10 mouse cellular contexts compared by ENCODE assay signal in the genomic region with DNA sequence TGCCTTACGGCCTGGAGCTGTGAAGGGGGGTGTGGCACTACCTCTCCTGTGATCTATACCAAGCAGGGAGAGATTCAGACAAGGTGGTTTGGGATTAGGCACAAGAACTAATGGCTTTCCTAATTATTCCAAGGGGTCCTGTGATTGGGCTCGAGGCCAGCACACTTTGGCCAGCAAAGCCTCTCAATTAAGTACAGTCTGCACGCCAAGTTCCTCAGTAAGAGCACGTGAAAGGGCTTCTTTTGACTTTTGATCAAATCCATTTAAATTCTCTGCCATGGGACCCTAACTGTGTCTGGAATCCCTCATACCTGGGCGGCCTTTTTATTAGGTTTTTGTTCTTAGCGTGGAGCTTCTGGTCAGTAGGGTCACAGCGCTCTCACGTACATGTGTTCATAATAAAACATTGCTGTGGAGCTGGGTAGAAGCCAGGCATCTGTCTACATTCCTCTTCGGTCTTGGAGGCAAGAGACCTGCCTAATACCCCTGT.
A peak's percentile ranks its signal among the peaks of the same experiment; 100 is the strongest.
DNase-seq lines count a peak whose midpoint lies in the region; ATAC-seq lines count a peak whose summit lies in the region.
"Had no signal": no experiment of that assay in that cellular context is flagged by ENCODE, and none has a peak within 500 bp of the region (broad histone marks: within the 10 kb centered on the region; RNA-seq: fewer than 3 reads in every experiment).

No protein-coding gene starts in this region.

- H3K27me3 ChIP-seq in embryonic facial prominence, embryonic 14.5 days (replicated peaks; ENCODE audit: control insufficient read depth, insufficient read depth, low read length), result no peaks in the 10 kb centered on the region
- H3K27me3 ChIP-seq in neural tube, embryonic 15.5 days (replicated peaks), result no peaks in the 10 kb centered on the region
- H3K27me3 ChIP-seq: liver, embryonic 15.5 days had no signal

- WGBS in embryonic facial prominence, embryonic 14.5 days, result 30% methylated on average over 9 of the region's 9 CpGs
- WGBS in neural tube, embryonic 15.5 days, result 53% methylated on average over 9 of the region's 9 CpGs

- H3K4me2 ChIP-seq in embryonic facial prominence, embryonic 14.5 days (ENCODE audit: low read depth, low read length), result no peak overlapping the region
- peak overlapping the region; percentile 17; the same call in 1 of the 2 replicates for H3K4me2 ChIP-seq in neural tube, embryonic 15.5 days
- H3K4me2 ChIP-seq: liver, embryonic 15.5 days had no signal

- no peaks in the 10 kb centered on the region for H3K36me3 ChIP-seq in embryonic facial prominence, embryonic 14.5 days (ENCODE audit: control insufficient read depth, insufficient read depth, low read length)
- no peaks in the 10 kb centered on the region for H3K36me3 ChIP-seq in neural tube, embryonic 15.5 days
- H3K36me3 ChIP-seq: liver, embryonic 15.5 days had no signal

- ATAC-seq in embryonic facial prominence, embryonic 14.5 days (ENCODE audit: low read depth), result peak; percentile 55; the same call in 1 of the 2 replicates
- ATAC-seq in neural tube, embryonic 15.5 days (ENCODE audit: low FRiP score), result peak; percentile 71

- no peaks in the 10 kb centered on the region for H3K9me3 ChIP-seq in embryonic facial prominence, embryonic 14.5 days (ENCODE audit: control insufficient read depth, low read length)
- H3K9me3 ChIP-seq in neural tube, embryonic 15.5 days (replicated peaks), result no peaks in the 10 kb centered on the region
- H3K9me3 ChIP-seq: liver, embryonic 15.5 days had no signal

- H3K9ac ChIP-seq in embryonic facial prominence, embryonic 14.5 days (ENCODE audit: low read depth, low read length), result no peak overlapping the region
- H3K9ac ChIP-seq in neural tube, embryonic 15.5 days (replicated peaks), result no peak overlapping the region
- H3K9ac ChIP-seq: liver, embryonic 15.5 days had no signal

- no peak overlapping the region for H3K4me3 ChIP-seq in embryonic facial prominence, embryonic 14.5 days (ENCODE audit: low read depth, low read length)
- H3K4me3 ChIP-seq in neural tube, embryonic 15.5 days (replicated peaks), result no peak overlapping the region
- H3K4me3 ChIP-seq: erythroblast, embryonic 14.5 days; liver, embryonic 15.5 days had no signal

- 0 out of 2 replicates have a peak, but pooled peaks cover 6% of the 10 kb centered on the region for H3K4me1 ChIP-seq in embryonic facial prominence, embryonic 14.5 days (ENCODE audit: control insufficient read depth, insufficient read depth, low read length)
- H3K4me1 ChIP-seq in neural tube, embryonic 15.5 days, result peaks cover 12% of the 10 kb centered on the region; the same call in 1 of the 2 replicates
- H3K4me1 ChIP-seq: liver, embryonic 15.5 days had no signal

- H3K27ac ChIP-seq in embryonic facial prominence, embryonic 14.5 days (replicated peaks; ENCODE audit: low read depth, low read length), result no peak overlapping the region
- peak overlapping the region; percentile 13; the same call in 1 of the 2 replicates for H3K27ac ChIP-seq in neural tube, embryonic 15.5 days (replicated peaks)
- H3K27ac ChIP-seq: liver, embryonic 15.5 days had no signal

- DNase-seq in layer of hippocampus, adult 11-12 months (ENCODE audit: low spot score), result peak; percentile 26
- DNase-seq in layer of hippocampus, adult 9-10 months (ENCODE audit: low spot score), result no peak
- DNase-seq in embryonic facial prominence, embryonic 14.5 days (ENCODE audit: low spot score), result peak; percentile 36
- peak; percentile 77 for DNase-seq in hindlimb bud, embryonic 11.5 days (ENCODE audit: extremely low spot score, low read depth, low spot score)
- no peak for DNase-seq in heart, adult 9 months (ENCODE audit: low spot score in 2 of 2)
- DNase-seq in spleen, adult 12 weeks (ENCODE audit: low spot score), result no peak
- DNase-seq in B cell, adult 2 months, result no peak

Comparison
In these comparisons a context has a peak if more than half of its experiments do, and no peak if none do; other contexts are left out.
1. DNase-seq: peak in layer of hippocampus, adult 11-12 months (single experiment), embryonic facial prominence, embryonic 14.5 days (single experiment) and hindlimb bud, embryonic 11.5 days (single experiment); none in layer of hippocampus, adult 9-10 months (single experiment), heart, adult 9 months (0 of 2), spleen, adult 12 weeks (single experiment) and B cell, adult 2 months (0 of 2).